ENCODE assay signal across 25 mouse cellular contexts in the genomic region with DNA sequence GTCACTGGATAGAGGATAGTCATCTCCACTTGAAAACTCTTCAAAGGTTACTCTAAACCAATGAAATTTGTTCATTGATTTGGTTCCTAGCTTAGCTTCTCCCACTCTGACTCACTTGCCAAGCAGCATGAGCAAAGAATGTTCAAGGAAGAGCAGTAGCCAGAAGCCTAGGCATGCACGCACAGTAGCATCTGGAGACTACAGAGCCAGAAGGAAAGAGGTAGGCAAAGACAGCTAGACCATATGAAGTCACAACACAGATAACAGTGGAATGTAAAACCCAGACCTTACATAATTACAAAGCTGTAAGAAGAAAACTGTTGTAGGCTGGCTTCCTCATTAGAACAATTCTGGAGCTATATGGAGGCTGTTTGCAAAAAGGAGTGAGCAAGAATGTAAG. TPM values are rescaled to one million over a fixed set of nuclear protein-coding genes. Genes with fewer than 3 reads are reported as not detected.
DNase-seq lines count a peak whose midpoint lies in the region.
"Had no signal": no experiment of that assay in that cellular context is flagged by ENCODE, and none has a peak within 500 bp of the region (broad histone marks: within the 10 kb centered on the region; RNA-seq: fewer than 3 reads in every experiment).

No protein-coding gene starts in this region.

- intact Hi-C loops in left cerebral cortex, postnatal 4 days (cut with DNase I): no loop called here
- intact Hi-C loops in left cerebral cortex, postnatal 36 days (cut with DNase I): no loop called here

- DNase-seq in frontal cortex, adult 2 months (ENCODE audit: extremely low spot score in 1 of 2, low spot score in 1 of 2): peak; percentile 33 to 40
- no peak for DNase-seq in frontal cortex, postnatal 14 days (ENCODE audit: low spot score in 2 of 2)
- peak; percentile 15 for DNase-seq in left cerebral cortex, adult 11 months (ENCODE audit: low spot score)
- no peak for DNase-seq in left cerebral cortex, postnatal 4 days
- peak; percentile 60 for DNase-seq in Muller cell, postnatal 12 days (ENCODE audit: inconsistent ontology term)
- DNase-seq in left cerebral cortex, postnatal 36 days (ENCODE audit: low spot score in 2 of 2): peak; percentile 16 to 17
- no peak for DNase-seq in thymus, adult 18-20 months
- DNase-seq: adrenal gland, postnatal 10 days; cerebellum, adult 11 months; cerebellum, adult 9-10 months; embryo, embryonic 11 days; gastrocnemius, adult 2 months; gastrocnemius, postnatal 36 days; heart, adult 2 months; kidney, adult 9 months; kidney, postnatal 14 days; thymus, postnatal 4 days had no signal

RNA-seq across cellular contexts. Expression of gene Atp10b, which starts 8.4 kb away (rescaled TPM):
- 0.66 and 0.71 TPM in 2 replicates for polyA plus RNA-seq in frontal cortex, adult 2 months (2012; rRNA removed)
- total RNA-seq in left cerebral cortex, postnatal 4 days (2021): 1 to 10 TPM; 2.2 to 2.3 TPM
- total RNA-seq in left cerebral cortex, postnatal 36 days (2021): 1 to 10 TPM in 1 of 2 experiments, under 1 TPM in 1; 0.66 to 1.2 TPM
- total RNA-seq: gastrocnemius, adult 2 months; gastrocnemius, postnatal 36 days; heart, adult 2 months; hematopoietic stem cell, adult 5-6 weeks; megakaryocyte, adult 5-6 weeks had no signal
- polyA plus RNA-seq: forebrain, embryonic 10.5 days; G1E; heart, postnatal 0 days; liver, embryonic 11.5 days; Patski; spleen, adult 2 months had no signal

Comparison
In these comparisons a context has a peak if more than half of its experiments do, and no peak if none do; other contexts are left out.
1. DNase-seq: peak in frontal cortex, adult 2 months (2 of 2), left cerebral cortex, adult 11 months (single experiment), Muller cell, postnatal 12 days (single experiment) and left cerebral cortex, postnatal 36 days (2 of 2); none in frontal cortex, postnatal 14 days (0 of 2), left cerebral cortex, postnatal 4 days (single experiment) and thymus, adult 18-20 months (0 of 2).